Mouse (Mus musculus) left cerebral cortex, adult 18-20 months (tissue): Measurements from ENCODE around the gene Taar4. TPM values are rescaled to one million over a fixed set of nuclear protein-coding genes. Genes with fewer than 3 reads are reported as not detected.

Experiments
- DNase-seq, 2 experiments: peaks; one replicate each; pipeline ENCODE4 v3.0.0; 2021 to 2022; ENCODE audit warnings: low spot score in 2 of 2, mixed read lengths in 1 of 2
- long read RNA-seq, 2 experiments: library from polyadenylated mRNA; stranded (forward); transcript quantifications; one replicate each; pipeline ENCODE4 v2.0.0; 2021
- total RNA-seq, 2 experiments: library from RNA; stranded (reverse); gene quantifications; 2 replicates each; pipeline ENCODE4 v1.2.3; 2021

The Taar4 gene
- total RNA-seq = not detected
- long read RNA-seq, experiment 1 = 0 reads
- long read RNA-seq, experiment 2 = 0 reads

DNA sequence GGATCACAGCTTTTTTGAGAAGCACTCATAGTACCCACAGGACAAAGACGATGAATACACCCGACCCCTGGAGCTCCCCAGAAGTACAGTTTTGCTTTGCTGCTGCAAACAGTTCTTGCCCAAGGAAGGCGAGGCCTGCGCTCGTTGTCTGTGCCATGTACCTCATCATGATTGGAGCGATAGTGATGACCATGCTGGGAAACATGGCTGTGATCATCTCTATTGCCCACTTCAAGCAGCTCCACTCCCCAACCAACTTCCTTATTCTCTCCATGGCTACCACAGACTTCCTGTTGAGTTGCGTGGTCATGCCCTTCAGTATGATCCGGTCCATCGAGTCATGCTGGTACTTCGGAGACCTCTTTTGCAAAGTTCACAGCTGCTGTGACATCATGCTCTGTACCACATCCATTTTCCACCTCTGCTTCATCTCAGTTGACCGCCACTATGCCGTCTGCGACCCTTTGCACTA lies at the start of gene Taar4:
Taar4 (plus strand) TSS at position 51 of the 472 bp plus-strand sequence.
- DNase-seq = no peak

DNA sequence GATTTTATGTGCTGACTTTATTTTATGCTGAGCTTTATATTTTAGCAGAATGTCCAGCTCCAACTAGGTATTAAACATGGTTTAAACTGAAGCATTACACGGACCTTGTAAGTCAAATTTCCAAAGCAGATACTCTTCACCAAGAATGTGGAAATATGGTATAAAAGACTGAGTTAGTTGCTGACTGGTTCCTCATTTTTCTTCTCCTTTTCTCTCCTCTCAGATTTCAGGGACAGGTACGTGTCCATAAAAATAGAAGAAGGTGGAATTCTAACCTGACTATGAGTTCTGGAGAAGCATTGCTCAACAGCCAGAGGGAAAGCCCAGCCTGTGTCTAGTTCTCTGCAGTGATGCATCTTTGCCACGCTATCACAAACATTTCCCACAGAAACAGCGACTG lies 40.2 kb upstream of the Taar4 start, which contains the start of gene Taar1:
Taar1 (plus strand) TSS at position 301 of the 400 bp plus-strand sequence.
- no peak for DNase-seq

DNA sequence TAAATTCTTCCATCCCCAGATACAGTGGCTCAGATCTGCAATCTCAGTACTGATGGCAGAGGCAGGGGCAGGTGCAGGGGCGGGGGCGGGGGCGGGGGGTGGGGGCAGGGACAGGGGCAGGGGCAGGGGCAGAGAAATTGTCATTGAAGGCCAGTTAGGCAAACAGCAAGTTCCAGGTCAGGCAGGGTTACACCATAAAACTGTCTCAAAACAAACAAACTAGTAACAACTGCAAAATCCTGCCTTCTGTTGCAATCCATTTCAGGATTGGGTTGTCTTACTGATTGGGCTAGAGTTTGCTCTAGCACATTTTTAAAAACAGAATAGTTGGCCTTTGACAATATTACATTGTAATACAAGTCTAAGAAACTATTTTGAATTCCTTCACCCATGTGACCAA lies 37.8 kb upstream of the Taar4 start:
- DNase-seq = no peak

DNA sequence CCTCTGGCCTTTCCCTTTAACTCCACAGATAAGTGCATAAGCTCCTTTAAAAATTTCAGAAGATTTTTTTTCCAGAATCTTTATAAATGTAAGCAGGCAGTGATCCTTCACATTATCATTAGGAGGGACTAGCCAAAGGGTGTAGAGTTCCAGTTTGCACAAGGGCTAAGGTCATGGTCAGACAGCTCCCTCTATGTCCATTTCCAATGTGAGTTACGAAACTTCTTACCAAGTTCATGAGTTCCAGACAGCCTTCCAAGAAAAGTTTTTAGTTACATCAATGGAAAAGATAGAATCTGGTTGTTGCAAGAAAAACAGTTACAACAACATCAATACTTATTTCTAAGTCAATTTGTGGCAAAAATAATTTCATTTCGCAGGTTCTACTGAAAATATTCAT lies 36.4 kb upstream of the Taar4 start:
- no peak for DNase-seq

DNA sequence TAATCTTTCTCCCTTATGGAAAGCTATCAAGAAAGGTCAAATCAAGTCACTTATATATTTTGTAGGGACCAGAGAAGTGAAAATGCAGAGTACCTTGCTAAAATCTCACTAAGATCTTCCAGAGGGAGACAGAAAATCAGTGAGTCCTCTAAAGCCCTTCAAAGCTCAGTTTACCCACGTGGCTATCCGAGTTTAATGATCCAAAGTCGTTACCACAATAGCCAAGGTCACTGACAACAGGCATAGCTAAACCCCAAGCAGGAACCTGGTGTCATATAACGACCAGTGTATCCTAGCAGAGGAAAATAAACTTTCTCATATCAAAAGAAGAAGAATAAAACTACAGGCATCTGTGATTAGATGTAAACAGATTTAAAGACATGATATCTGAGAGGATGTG lies 22.7 kb upstream of the Taar4 start:
- DNase-seq = no peak

DNA sequence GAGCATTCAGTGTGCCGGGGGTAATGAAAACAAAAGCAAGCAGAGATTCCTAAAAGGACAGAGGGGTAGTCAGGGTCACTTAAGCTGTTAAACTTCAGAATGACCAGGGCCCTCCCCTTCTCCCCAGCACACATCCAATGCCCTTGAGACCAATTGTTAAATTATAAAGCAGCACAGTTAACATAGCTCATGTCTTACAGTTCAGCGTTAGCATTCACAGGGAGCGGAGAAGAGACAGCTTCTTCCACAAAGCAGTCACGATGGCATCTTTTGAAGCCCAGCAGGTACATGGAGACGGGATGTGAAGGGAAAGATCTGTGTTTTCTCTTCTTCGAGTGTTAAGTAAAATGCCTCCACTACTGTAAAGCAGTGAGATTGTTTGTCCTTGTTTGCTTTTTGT lies 22.0 kb upstream of the Taar4 start, which contains the start of gene Taar2:
Taar2 (plus strand) TSS at position 261 of the 400 bp plus-strand sequence.
- DNase-seq = no peak

DNA sequence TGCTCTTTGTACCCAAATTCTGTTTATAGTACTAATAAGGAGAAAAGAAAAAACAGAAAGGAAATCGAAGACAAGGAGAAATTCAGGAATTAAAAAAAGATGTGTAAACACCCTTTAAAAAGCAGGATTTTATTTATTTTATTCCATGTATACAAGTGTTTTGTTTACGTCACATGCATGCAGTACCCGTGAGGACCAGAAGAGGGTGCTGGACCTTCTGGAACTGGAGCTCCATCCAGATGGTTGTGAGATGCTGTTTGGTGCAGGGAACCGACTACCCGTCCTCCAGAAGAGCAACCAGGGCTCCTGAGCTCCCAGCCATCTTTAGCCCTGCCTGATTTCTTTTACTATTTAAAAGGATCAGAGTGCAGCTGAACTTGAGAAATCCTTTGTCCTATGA lies 17.8 kb upstream of the Taar4 start:
- no peak for DNase-seq

DNA sequence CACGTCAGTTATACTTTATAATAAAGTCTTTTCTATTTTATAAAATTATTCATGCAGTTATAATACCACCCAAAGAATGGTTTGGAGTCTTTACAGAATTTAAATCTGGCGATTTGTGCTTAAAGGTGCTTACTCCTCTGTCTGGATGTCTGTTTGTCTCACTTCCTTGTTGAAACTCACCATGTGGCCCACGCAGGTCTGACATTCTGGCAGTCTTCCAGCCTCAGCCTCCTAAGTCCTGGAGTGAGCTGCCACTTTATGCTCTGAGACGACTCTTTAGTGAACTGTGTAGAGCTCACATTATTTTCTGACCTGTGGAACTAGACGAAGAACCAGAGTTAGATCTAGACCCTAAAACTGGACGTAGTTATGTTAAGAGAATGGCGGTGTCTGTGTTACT lies 12.3 kb upstream of the Taar4 start:
- no peak for DNase-seq

DNA sequence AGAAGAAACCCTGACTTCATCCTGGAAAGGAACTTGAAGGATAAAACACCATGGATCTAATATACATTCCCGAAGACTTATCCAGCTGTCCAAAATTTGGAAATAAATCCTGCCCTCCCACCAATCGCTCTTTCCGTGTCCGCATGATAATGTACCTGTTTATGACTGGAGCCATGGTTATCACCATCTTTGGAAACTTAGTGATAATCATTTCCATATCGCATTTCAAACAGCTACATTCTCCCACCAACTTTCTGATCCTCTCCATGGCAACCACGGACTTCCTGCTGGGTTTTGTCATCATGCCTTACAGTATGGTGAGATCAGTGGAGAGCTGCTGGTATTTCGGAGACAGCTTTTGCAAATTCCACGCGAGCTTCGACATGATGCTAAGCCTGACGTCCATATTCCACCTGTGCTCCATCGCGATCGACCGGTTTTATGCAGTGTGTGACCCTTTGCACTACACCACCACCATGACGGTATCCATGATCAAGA lies 10.7 kb upstream of the Taar4 start, which contains the start of gene Taar3:
Taar3 (plus strand) TSS at position 51 of the 498 bp plus-strand sequence.
- DNase-seq = peak in 1 of 2 experiments; percentile 6

DNA sequence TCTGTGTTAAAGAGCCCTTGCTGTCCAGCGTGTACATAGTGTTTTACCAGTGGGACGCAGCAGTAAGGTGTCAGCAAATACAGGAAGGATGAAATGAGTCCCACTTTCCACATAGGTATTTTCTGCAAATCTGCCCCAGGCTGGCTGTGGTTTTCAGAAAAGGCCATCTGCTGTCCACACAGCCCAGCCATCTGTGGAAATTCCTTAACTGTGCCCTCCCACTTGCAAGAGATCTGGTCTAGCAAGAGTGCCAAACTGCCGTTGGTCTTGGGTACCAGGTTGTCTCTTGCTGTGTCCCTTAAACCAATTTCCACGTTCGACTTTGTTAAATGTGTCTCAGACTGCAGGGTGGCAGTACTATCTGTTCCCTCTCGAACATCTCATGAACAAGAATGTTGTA lies 8.6 kb upstream of the Taar4 start:
- no peak for DNase-seq

DNA sequence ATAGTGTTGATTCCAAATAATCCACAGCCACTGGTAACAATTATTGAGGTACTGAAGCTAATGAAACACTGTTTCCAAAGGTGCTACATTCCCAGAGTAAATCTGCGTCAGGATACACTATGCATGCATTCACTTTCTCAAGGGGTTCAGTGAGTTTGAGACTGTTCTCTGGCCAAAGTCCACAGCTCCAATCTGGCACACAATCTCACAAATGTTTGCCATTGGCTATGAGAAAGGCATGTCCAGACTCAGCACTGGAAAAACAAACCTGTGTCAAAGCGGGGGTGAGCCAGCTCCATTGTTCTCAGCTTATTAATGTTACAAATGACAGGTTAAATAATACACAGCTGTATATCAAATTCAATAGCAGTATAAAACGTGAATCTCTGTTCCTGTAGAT lies 1.2 kb upstream of the Taar4 start:
- no peak for DNase-seq

DNA sequence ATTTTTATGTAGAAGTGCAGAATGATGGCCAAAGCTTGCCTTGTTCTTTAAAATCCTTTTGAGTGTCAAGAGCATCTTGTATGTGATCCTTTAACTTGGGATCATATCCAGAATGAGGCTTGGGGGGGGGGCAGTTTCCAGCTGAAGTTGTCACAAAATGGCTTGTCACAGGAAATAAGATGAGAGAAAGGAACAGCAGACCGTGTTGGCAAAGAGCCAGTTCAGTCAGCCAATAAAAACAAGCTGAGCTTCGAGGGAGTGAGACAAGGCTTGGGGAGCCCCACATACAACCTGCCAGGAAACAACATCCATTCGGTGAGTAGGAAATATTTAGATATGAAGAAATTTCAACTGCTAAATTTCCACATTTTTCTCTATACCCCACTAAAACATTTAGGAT lies 3.1 kb downstream of the Taar4 start:
- no peak for DNase-seq

DNA sequence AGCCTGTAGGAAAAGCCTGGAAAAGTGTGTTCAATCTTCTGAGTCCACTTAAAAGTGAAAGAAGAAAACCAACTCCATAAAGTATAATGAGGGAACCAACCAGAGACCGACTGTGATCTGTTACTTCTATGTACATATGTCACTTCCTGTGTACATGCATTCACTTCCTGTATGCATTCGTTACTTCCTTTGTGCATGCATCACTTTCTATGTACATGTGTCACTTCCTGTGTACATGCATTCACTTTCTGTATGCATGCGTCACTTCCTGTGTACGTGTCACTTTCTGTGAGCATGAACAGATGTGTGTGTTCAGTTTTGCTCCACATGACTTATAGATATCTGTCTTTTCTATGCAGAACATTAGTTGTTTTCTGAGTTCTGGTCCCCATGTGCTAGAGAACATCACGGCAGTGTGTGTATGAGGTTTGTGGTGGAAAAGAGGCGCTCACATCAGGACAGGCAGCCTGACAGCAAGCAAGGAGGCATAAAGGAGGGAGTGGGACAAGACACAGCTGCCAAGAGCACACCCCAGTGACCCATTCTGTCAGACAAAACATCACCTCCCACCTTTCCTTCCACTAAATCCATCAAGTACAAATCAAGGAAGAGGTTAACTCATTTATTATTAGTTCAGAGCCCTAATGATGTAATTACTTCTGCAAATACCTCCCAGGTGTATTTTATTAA lies 4.8 kb downstream of the Taar4 start:
- no peak for DNase-seq

DNA sequence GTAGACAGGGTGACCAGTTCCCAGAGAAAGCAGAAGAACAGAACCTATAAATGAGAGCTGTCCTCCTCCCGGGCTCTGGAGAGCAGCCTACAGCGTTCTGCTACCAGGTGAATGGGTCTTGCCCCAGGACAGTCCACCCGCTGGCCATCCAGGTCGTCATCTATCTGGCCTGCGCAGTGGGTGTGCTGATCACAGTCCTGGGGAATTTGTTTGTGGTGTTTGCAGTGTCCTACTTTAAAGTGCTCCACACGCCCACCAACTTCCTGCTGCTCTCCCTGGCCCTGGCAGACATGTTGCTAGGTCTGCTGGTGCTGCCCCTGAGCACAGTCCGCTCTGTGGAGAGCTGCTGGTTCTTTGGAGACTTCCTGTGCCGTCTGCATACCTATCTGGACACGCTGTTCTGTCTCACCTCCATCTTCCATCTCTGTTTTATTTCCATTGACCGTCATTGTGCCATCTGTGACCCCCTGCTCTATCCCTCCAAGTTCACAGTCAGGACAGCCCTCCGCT lies 10.4 kb downstream of the Taar4 start, which contains the start of gene Taar5:
Taar5 (plus strand) TSS at position 51 of the 510 bp plus-strand sequence.
- no peak for DNase-seq

DNA sequence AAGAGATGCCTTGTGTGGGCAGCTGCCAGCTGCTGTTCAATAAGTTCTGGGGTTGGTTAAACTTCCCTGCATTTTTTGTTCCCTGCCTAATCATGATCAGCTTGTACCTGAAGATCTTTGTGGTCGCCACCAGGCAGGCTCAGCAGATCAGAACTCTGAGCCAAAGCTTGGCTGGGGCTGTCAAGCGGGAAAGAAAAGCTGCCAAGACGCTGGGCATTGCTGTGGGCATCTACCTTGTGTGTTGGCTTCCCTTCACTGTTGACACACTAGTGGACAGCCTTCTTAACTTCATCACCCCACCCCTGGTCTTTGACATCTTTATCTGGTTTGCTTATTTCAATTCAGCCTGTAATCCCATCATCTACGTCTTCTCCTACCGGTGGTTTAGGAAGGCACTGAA lies 11.0 kb downstream of the Taar4 start:
- DNase-seq = no peak

DNA sequence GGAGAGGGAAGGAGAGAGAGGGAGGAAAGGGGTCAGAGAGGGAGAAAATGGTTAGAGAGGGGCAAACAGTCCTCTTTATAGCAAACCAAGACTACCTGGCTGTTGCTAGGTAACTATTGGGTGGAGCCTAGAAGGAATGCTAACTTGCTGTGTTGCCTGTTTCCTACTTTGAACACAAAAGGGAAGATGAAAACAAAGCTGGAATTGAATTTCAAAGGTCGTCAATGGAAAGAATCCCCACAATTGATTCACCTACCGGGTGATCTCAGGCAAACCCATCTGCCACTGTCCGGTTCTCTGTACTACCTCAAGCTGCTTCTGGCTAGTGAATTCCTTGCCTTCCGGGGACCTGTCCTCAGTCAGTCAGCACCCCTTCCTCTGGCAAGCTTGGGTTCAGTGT lies 17.7 kb downstream of the Taar4 start:
- no peak for DNase-seq

DNA sequence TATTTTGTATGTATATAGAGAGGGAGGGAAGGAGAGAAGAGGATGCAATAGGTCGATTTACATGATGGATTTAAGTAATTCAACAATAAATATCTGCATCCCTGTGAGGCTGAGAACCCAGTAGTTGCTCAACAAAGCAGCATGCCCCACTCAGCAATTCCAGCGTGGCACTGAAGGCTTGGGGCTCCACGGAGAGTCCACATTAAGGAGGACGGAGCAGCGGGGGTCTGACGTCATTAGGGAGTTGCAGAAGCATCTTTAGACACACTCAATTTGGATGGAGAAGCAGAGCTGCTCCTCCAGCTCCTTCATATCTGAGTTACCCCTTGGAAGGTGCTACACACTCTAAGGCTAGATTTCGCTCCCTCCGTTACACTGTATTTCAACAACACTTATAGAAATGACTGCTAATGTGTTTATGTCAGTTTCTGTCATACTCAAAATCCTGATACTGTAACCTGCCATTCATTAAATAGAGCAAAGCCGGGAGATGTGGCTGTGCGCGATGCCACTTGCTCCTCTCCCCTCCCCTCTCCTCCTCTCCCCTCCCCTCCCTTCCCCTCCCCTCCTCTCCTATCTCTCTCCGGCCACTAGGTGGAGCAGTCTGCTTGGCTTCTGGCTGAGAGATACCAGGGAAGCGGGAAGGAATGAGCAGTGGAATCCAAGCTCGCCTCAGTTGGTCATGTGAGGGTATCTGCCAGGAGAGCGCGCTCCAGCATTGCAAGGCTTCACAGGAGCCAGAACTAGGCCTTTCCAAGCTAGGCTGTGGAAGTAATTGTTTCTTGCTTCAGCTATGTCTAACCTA lies 18.8 kb downstream of the Taar4 start:
- peak; percentile 69 to 72 for DNase-seq

DNA sequence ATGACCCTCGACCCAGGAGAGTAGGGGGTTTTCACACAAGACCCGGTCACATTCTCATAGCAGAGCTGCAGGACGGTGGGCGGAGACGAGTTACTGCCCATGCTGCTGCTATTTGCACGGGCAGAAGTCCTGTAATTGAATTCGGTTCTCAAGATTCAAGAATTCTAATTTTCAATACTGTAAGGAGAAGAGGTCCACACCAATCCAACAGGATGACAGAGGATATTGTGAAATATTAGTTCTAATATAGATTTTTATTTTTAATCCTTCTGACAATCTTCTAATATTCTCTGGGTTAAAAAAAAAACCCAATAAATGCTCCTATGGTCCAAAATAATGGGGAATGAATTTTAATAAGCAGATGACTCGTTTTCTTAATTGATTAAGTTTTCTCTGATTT lies 25.3 kb downstream of the Taar4 start, which contains the start of gene Taar6:
Taar6 (minus strand) TSS at position 101 of the 400 bp plus-strand sequence.
- DNase-seq = no peak

DNA sequence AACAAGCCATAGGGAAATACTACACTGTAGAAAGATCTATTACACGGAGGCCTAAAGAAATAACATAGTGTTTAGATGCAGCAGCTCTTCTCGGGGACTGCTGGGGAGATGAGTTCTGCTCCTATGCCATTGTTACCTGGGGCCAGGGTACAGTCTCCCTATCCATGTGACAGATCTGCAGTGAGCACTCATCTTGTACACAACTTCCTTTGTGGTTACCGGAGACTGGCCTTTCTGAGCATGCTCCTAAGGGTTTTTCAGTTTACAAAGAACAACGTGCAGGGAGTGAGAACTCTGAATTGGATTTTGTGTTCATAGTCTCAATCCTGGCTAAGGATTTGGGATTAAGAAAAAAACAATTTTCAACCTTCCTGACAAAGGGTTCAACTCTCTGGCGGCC lies 26.1 kb downstream of the Taar4 start:
- DNase-seq = no peak

DNA sequence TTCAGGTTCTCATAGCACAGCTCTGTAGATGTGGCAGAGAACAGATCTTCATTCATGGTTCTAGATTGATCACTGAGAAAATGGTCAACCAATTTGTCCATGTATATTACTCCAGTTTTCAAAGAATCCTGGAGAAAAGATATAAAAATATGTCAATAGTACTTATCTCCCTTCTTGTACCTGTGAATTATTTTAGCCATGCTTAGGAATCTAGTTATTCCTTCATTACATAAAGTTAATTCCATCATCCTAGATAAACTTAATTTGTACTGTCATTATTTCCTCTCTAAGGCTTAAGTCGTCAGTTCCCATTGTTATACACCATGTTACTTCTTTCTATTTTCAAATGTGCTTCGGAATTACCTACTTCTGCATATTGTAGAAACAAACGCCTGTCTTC lies 33.1 kb downstream of the Taar4 start, which contains the start of gene Taar7a:
Taar7a (minus strand) TSS at position 101 of the 400 bp plus-strand sequence.
- no peak for DNase-seq

DNA sequence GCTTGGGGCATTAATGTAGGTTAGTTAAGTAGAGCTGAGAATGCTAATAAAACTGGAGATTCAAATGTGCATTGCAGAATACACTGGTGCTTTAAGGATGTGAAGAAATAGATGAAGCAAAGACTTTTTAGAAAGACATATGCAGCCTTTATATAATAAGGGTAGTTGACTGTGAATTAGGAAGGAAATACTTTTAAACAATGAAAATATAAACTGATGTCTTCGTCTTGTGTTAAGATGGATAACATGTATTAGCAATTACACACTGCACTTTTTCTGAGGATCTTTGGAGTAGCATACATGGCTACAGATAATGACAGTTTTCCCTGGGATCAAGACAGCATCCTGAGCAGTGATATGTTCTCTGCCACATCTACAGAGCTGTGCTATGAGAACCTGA lies 39.3 kb downstream of the Taar4 start, which contains the start of gene Taar7b:
Taar7b (plus strand) TSS at position 301 of the 400 bp plus-strand sequence.
- no peak for DNase-seq
